Mouse (Mus musculus): ENCODE measurements around the gene Spsb1. TPM values are rescaled to one million over a fixed set of nuclear protein-coding genes. Genes with fewer than 3 reads are reported as not detected.
A peak's percentile ranks its signal among the peaks of the same experiment; 100 is the strongest.

The Spsb1 gene
- polyA plus RNA-seq, 1 experiment from 2014 or later = 24.6 TPM

DNA sequence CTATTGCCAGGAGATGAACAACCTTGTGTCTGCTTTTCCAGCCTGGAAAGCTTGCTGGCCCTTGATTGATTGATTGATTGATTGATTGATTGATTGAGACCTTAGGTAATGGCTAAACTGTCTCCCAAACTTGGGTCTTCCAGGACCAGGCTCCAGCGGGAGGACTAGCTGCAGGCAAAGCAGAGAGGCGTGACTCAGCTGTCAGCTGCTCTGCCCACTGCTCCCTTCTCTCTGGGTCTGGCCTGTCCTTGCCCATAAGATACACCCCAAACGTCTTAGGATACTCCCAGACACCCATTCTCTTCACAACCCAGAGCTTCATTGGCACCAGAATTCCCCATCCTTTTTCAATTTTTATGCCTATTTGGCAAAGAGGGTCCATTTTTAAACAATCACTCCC lies 24.1 kb downstream of the Spsb1 start:
- Histone ChIP-seq H3K4me1 (0 out of 2 replicates have a peak, but pooled peaks cover 3% of the 10 kb centered on the region), H3K27ac (no peak overlapping the region), H3K4me2 (no peak overlapping the region), H3K27me3 (no peaks in the 10 kb centered on the region), H3K9ac (no peak overlapping the region), H3K9me3 (no peaks in the 10 kb centered on the region), H3K36me3 (no peaks in the 10 kb centered on the region; the same call in 1 of the 2 replicates), H3K4me3 (no peak overlapping the region)
- ATAC-seq (ENCODE audit: insufficient number of reproducible peaks, low FRiP score, low TSS enrichment, low read depth) = no peak
- 65% methylated on average over 3 of the region's 3 CpGs for WGBS

DNA sequence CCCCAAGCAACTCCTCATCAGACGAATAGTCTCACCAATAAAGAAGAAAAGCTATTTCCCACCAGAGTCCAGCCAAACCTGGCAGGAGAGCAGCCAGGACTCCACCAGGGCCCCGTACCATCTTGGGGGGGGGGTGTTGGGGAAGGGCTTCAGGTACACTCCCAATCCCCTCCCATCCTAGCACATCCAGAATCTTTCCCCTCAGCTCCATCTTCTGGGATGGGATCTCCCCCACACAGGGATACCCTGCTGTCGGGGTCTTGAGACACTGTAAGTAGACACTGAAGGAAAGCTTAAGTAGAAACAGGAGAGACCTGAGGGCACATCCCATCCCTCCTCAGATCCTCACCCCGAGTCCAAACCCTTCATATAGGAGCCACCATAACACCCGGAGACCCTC lies 31.8 kb downstream of the Spsb1 start:
- Histone ChIP-seq H3K9ac (no peak overlapping the region), H3K4me3 (no peak overlapping the region), H3K36me3 (no peaks in the 10 kb centered on the region; the same call in 1 of the 2 replicates), H3K4me2 (no peak overlapping the region), H3K4me1 (peaks cover 65% of the 10 kb centered on the region), H3K9me3 (no peaks in the 10 kb centered on the region), H3K27me3 (no peaks in the 10 kb centered on the region), H3K27ac (peak overlapping the region; percentile 75)
- WGBS = 57% methylated on average over 4 of the region's 5 CpGs
- no peak for ATAC-seq (ENCODE audit: insufficient number of reproducible peaks, low FRiP score, low TSS enrichment, low read depth)

DNA sequence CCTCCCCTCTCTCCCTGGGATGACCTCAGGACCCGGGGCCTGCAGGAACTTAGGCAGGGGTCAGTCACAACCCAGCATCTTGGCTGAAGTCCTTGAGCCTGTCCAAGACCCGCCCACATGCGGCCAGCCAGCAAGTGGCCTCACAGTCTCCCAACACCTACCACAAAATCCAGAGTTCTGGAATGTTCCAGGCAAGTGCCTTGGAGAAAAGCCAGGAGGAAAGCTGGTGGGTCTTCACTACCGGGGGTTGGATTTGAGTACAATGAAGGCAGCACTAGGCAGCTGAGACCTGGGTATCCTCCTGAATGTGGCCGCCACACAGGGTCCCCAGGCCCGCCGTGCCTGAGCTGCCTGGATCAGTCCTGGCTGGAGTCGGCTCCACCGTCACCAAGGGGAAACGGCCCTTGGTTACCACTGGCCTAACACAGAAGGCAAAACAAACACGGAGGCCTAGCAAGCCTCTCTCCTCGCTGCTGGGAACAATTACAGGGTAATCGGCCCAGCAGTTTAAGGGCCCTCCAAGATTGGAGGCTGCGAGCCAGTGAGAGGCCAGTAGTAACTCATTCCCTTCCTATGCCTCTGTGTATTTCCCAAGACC lies 32.6 kb downstream of the Spsb1 start:
- Histone ChIP-seq H3K36me3 (no peaks in the 10 kb centered on the region; the same call in 1 of the 2 replicates), H3K4me2 (no peak overlapping the region), H3K27ac (peak overlapping the region; percentile 88), H3K4me3 (no peak overlapping the region), H3K9me3 (no peaks in the 10 kb centered on the region), H3K9ac (no peak overlapping the region), H3K27me3 (no peaks in the 10 kb centered on the region), H3K4me1 (peaks cover 69% of the 10 kb centered on the region)
- 22% methylated on average over 14 of the region's 14 CpGs for WGBS
- ATAC-seq (ENCODE audit: insufficient number of reproducible peaks, low FRiP score, low TSS enrichment, low read depth) = peak; percentile 27; the same call in 1 of the 2 replicates

DNA sequence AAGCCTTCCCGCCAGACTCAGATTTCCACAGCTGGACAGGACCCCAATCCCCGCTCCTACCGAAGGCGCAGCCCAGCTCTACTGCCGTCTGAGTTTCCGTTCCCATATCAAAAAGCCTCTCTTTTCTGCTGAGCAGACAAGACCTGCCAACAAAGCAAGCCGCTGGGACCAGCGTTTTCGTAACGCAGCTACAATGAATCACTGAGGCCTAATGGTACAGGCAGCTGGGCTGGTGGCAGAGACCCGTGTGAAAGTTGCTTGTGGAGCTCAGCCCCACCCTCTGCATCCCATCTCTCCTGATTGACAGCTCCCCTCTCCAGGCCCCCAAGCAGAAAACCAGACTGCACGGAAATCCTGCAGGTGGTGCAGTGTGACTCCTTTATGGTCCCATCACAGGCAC lies 34.0 kb downstream of the Spsb1 start:
- H3K9ac ChIP-seq = no peak overlapping the region
- H3K36me3 ChIP-seq = no peaks in the 10 kb centered on the region
- no peaks in the 10 kb centered on the region for H3K9me3 ChIP-seq
- no peaks in the 10 kb centered on the region for H3K27me3 ChIP-seq
- ATAC-seq (ENCODE audit: insufficient number of reproducible peaks, low FRiP score, low TSS enrichment, low read depth) = peak; percentile 23; the same call in 1 of the 2 replicates
- H3K4me3 ChIP-seq = no peak overlapping the region
- peak overlapping the region; percentile 17 for H3K4me2 ChIP-seq
- peak overlapping the region; percentile 88 for H3K27ac ChIP-seq
- peaks cover 81% of the 10 kb centered on the region for H3K4me1 ChIP-seq
- WGBS = 16% methylated on average over 12 of the region's 12 CpGs

DNA sequence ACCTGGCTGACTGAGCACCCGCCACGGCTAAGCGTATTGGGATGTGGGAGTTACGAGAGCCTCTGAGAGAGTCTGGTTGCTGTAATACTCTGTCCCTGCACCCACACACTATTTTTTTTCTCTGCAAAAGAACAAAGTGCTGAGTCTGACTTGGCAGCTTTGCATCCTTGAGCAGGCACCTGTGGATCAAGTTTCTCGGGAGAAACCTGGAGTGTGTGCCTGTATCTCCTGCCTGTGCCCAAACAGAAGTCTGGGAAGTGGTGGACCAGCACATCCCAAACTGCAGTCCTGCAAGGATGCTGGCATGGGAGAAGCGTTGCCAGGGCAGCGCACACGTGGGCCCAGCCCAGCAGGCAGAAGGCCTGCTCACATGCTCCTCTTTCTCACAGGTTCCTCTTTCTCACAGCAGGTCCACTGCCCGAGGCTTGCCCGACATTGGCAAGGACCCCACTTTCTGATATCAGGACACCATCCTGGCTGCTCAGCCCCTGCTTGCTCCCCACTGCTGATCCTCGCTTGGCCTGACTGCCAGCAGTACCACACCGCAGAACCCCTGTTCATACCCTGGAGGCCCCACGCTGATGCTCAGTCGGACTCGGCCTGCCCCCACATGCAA lies 36.3 kb downstream of the Spsb1 start:
- Histone ChIP-seq H3K4me2 (no peak overlapping the region), H3K36me3 (no peaks in the 10 kb centered on the region), H3K4me1 (peaks cover 90% of the 10 kb centered on the region), H3K27me3 (no peaks in the 10 kb centered on the region), H3K4me3 (no peak overlapping the region), H3K9ac (no peak overlapping the region), H3K9me3 (no peaks in the 10 kb centered on the region), H3K27ac (no peak overlapping the region)
- 71% methylated on average over 15 of the region's 15 CpGs for WGBS
- ATAC-seq (ENCODE audit: insufficient number of reproducible peaks, low FRiP score, low TSS enrichment, low read depth) = no peak

DNA sequence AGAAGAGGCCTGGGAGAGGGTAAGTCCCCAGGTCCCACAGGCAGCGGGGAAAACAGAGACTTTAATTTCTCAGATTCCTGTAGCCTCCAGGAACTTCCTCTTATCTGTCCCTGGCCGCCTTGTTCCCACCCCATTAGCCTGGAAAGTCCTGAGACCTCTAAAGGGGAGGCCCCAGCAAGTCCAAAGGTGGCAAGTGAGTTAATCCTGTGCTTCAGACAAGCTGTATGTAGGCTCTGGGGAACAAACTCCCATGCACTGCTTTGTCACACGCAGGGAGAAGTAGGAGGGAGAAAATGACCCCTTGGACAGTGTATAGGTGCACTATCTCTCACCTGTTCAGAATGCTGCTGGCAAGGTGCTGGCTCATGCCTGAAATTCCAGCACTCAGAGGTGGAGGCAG lies 38.0 kb downstream of the Spsb1 start:
- WGBS = 63% methylated on average over 3 of the region's 3 CpGs
- Histone ChIP-seq H3K9ac (no peak overlapping the region), H3K9me3 (no peaks in the 10 kb centered on the region), H3K4me2 (no peak overlapping the region), H3K4me1 (peaks cover 87% of the 10 kb centered on the region), H3K36me3 (no peaks in the 10 kb centered on the region), H3K4me3 (no peak overlapping the region), H3K27me3 (no peaks in the 10 kb centered on the region), H3K27ac (no peak overlapping the region)
- ATAC-seq (ENCODE audit: insufficient number of reproducible peaks, low FRiP score, low TSS enrichment, low read depth) = no peak

DNA sequence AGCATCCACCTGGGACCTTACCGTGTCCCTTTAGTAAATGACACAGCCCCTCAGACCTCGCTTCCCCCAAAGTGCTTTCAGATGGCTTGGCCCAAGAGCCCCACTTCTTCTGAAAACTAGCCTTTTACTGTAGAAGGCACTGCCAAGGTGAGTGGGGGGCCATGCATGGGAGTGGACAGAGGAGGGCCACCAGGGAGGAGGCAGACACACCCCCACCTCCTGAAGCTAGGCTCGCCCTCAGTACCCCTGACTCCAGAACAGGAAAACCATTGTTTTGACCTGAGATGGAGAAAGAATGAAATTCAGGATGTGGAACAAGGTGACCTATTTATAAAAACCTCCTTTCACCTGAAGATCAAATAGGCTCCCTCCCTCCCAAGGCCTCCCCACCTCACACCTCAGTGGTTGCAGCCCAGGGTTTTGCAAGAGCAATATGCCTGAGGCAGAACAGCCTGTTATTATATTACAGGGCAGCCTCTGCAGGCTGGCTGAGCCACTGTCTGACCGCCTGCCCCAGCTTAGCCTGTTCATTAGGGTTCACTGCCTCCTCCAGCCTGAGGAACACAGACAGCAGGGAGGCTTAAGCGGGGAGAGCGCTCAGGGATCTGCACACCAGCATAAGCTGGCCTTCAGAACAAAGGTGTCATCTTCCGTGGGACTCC lies 41.0 kb downstream of the Spsb1 start:
- WGBS = 52% methylated on average over 7 of the region's 7 CpGs
- Histone ChIP-seq H3K36me3 (no peaks in the 10 kb centered on the region), H3K27me3 (no peaks in the 10 kb centered on the region), H3K27ac (peak overlapping the region; percentile 43), H3K9me3 (no peaks in the 10 kb centered on the region), H3K9ac (no peak overlapping the region), H3K4me1 (peaks cover 81% of the 10 kb centered on the region), H3K4me3 (no peak overlapping the region), H3K4me2 (no peak overlapping the region)
- no peak for ATAC-seq (ENCODE audit: insufficient number of reproducible peaks, low FRiP score, low TSS enrichment, low read depth)

DNA sequence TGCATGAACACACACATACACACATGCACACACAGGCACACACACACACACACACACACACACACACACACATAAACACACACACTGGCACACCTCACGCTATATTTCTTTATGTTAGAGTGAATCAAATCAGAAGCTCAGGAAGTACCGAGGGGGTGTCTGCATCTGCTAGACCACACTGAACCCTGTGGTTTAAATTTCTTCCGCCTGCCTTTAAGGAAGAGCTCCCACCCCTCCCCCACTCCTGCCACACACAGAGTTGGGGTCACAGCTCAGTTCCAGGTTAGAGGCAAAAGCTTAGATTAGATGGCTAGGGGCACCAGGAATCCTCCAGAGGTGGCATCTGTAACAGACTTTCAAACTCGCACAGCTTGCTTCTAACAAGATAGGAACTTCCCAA lies 42.4 kb downstream of the Spsb1 start:
- no peak for ATAC-seq (ENCODE audit: insufficient number of reproducible peaks, low FRiP score, low TSS enrichment, low read depth)
- H3K27ac ChIP-seq = no peak overlapping the region
- 31% methylated on average over 4 of the region's 4 CpGs for whole genome bisulfite sequencing

DNA sequence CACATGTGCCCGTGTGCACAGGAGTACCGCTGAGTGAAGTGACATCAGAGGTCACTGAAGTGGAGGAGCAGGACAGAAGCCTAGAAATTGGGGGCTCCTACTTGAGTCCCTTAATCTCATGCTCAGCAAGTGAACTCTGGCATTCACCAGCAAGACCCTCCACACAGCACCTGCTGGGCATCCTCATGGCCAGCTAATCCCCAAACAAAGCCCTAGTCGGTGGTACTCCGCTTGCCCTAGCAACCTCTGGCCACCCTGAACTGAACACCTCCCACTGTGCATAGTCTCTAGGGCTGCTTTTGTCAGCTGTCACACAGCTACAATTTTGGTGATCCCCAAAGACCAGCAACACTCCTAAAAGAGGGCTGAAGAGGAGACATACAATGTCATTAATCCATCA lies 44.3 kb downstream of the Spsb1 start:
- Histone ChIP-seq H3K36me3 (peaks cover 21% of the 10 kb centered on the region), H3K27me3 (no peaks in the 10 kb centered on the region), H3K4me3 (no peak overlapping the region), H3K9me3 (no peaks in the 10 kb centered on the region), H3K27ac (no peak overlapping the region), H3K9ac (no peak overlapping the region), H3K4me2 (no peak overlapping the region), H3K4me1 (peaks cover 63% of the 10 kb centered on the region)
- WGBS = 87% methylated on average over 4 of the region's 4 CpGs
- ATAC-seq (ENCODE audit: insufficient number of reproducible peaks, low FRiP score, low TSS enrichment, low read depth) = no peak

More for the DNA sequence above, 42.4 kb downstream of the Spsb1 start:
- no peaks in the 10 kb centered on the region for H3K27me3 ChIP-seq
- peaks cover 5% of the 10 kb centered on the region; the same call in 1 of the 2 replicates for H3K36me3 ChIP-seq
- no peak overlapping the region for H3K9ac ChIP-seq
- peaks cover 73% of the 10 kb centered on the region for H3K4me1 ChIP-seq
- no peak overlapping the region for H3K4me2 ChIP-seq
- H3K9me3 ChIP-seq = no peaks in the 10 kb centered on the region
- no peak overlapping the region for H3K4me3 ChIP-seq

DNA sequence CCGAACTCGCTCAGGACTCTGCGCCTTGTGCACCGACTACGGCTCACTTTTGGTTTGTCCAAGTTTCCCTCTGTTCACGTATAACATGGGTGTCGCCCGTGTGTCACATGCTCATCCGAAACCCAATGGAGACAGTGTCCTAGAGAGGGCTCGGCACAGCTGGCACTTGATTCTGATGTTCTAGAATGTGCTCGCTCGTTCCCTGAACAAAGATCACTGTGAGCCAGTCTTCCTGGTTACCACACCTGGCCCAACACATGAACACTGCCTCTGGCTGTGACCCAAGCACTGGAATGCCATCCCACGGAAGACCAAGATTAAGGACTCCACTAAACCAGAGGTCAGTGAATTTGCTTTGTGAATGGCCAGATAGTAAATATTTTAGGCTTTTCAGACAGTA lies 45.3 kb downstream of the Spsb1 start:
- peaks cover 54% of the 10 kb centered on the region for H3K4me1 ChIP-seq
- no peaks in the 10 kb centered on the region for H3K9me3 ChIP-seq
- H3K27ac ChIP-seq = peak overlapping the region; percentile 8; the same call in 1 of the 2 replicates
- no peak overlapping the region for H3K9ac ChIP-seq
- H3K4me3 ChIP-seq = no peak overlapping the region
- no peak overlapping the region for H3K4me2 ChIP-seq
- H3K27me3 ChIP-seq = no peaks in the 10 kb centered on the region
- no peak for ATAC-seq (ENCODE audit: insufficient number of reproducible peaks, low FRiP score, low TSS enrichment, low read depth)
- H3K36me3 ChIP-seq = peaks cover 30% of the 10 kb centered on the region
- WGBS = 77% methylated on average over 13 of the region's 13 CpGs

DNA sequence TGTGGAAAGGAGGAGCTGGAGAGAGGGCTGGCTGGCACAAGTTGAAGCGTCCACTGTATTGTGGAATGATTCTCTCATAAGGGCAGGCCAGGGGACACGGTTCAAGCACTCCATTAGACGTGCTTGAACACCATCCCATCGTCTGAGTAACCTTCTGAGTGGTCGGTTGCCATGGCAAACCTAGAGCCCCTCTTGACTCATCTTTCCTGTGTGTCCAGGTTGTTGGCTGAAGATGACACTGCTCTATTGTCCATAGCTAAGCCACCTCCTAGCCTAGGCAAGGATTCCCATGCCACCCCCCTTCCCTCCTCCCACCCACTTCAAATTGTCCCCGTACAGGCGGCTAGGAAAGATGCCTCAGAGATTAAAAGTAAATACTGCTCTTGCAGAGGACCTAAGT lies 45.9 kb downstream of the Spsb1 start:
- ATAC-seq (ENCODE audit: insufficient number of reproducible peaks, low FRiP score, low TSS enrichment, low read depth) = no peak
- peaks cover 34% of the 10 kb centered on the region for H3K36me3 ChIP-seq
- H3K27me3 ChIP-seq = no peaks in the 10 kb centered on the region
- no peak overlapping the region for H3K4me2 ChIP-seq
- peaks cover 49% of the 10 kb centered on the region for H3K4me1 ChIP-seq
- H3K4me3 ChIP-seq = no peak overlapping the region
- H3K9ac ChIP-seq = no peak overlapping the region
- H3K27ac ChIP-seq = 0 out of 2 replicates have a peak overlapping the region, but pooled peaks have one; percentile 8
- 84% methylated on average over 7 of the region's 7 CpGs for WGBS
- no peaks in the 10 kb centered on the region for H3K9me3 ChIP-seq

DNA sequence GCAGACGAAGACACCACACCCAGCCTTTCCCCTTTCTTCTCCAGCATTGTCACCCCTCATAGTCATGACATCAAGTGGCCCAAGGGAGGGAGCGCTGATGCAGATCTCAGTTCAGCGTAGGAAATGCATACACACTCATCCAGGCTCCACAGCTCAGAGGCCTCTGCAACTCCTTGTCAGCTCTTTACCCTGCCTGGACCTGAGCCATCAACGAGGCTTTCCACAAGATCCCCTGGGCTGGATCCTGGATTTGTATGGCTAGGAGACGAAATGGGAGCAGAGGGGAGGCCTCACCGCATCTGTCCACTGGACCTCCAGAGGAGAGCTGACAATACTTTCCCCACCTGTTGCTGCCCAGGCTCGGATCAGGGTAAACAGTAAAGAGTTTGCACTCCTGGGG lies 47.2 kb downstream of the Spsb1 start:
- peaks cover 48% of the 10 kb centered on the region for H3K4me1 ChIP-seq
- no peaks in the 10 kb centered on the region for H3K27me3 ChIP-seq
- no peak overlapping the region for H3K4me2 ChIP-seq
- no peaks in the 10 kb centered on the region for H3K9me3 ChIP-seq
- H3K27ac ChIP-seq = no peak overlapping the region
- H3K9ac ChIP-seq = no peak overlapping the region
- no peak for ATAC-seq (ENCODE audit: insufficient number of reproducible peaks, low FRiP score, low TSS enrichment, low read depth)
- no peak overlapping the region for H3K4me3 ChIP-seq
- WGBS = 66% methylated on average over 7 of the region's 7 CpGs
- peaks cover 39% of the 10 kb centered on the region for H3K36me3 ChIP-seq
